Mouse (Mus musculus): ENCODE results near the gene Igfbp4. TPM values are rescaled to one million over a fixed set of nuclear protein-coding genes. Genes with fewer than 3 reads are reported as not detected.

Gene Igfbp4
- polyA plus RNA-seq, 1 experiment from 2014 or later: 584 TPM

- H3K27ac ChIP-seq: no peak overlapping the region
- H3K4me3 ChIP-seq (replicated peaks; ENCODE audit: low read depth, low read length): no peak overlapping the region
- no peaks in the 10 kb centered on the region for H3K27me3 ChIP-seq (ENCODE audit: insufficient read depth, low read length)
- TF ChIP-seq CTCF (IDR thresholded peaks at IDR 0.05; ENCODE audit: low read depth): no peak
- DNase-seq (ENCODE audit: low spot score): peak; percentile 31
- 19% methylated on average over 6 of the region's 6 CpGs for WGBS
- no peaks in the 10 kb centered on the region for H3K4me1 ChIP-seq (replicated peaks; ENCODE audit: insufficient read depth, low read length)
- H3K9ac ChIP-seq (ENCODE audit: low read depth, low read length): no peak overlapping the region
- H3K4me2 ChIP-seq (ENCODE audit: low read length): no peak overlapping the region
- H3K9me3 ChIP-seq (replicated peaks; ENCODE audit: low read length): no peaks in the 10 kb centered on the region
- 0 out of 2 replicates have a peak, but pooled peaks have one; percentile 23 for ATAC-seq (replicated peaks; ENCODE audit: low FRiP score, low read depth)
- no peaks in the 10 kb centered on the region for H3K36me3 ChIP-seq (ENCODE audit: insufficient read depth, low read length)
Measured at GRCm38 (mm10) chr11:99071866-99072265, 30.8 kb downstream of the Igfbp4 start.

- Histone ChIP-seq H3K9me3 (replicated peaks; ENCODE audit: low read length) (no peaks in the 10 kb centered on the region), H3K4me2 (ENCODE audit: low read length) (no peak overlapping the region)
- DNase-seq (ENCODE audit: low spot score): no peak
Measured at GRCm38 (mm10) chr11:99073781-99074180, 32.7 kb downstream of the Igfbp4 start.

DNA sequence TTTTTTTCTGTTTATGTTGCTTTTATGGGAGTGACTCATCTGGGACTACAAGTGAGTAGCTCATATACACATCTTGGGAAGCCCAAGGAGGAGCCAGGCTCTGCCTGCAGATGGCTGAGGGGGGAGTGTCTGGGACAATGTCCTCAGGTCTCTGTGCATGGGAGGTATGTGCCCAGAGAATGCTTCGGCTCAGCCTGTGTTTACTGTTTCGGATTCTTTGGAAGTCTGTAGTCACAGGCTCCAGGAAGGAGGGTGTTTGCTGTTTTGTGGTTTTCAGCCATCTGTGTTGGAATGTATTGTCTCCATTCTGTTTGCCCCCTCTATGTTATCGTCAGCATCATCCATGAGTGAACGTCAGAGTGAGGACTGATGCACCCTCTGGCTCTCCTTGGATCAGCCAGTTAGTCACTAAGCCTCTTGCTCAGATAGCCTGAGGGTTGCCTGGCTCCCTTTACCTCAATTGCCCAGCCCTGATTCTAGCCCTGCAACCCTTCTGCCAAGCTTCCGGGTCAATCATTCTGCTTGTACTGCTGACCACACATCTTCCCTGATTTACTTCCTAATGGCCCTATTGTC, 35.8 kb downstream of the Igfbp4 start:
- H3K4me2 ChIP-seq (ENCODE audit: low read length): no peak overlapping the region
- DNase-seq (ENCODE audit: low spot score) (no peak), ATAC-seq (replicated peaks; ENCODE audit: low FRiP score, low read depth) (no peak)
- WGBS: 76% methylated on average over 5 of the region's 5 CpGs
- no peak for TF ChIP-seq CTCF (IDR thresholded peaks at IDR 0.05; ENCODE audit: low read depth)
- H3K27ac ChIP-seq: no peak overlapping the region
- no peaks in the 10 kb centered on the region for H3K9me3 ChIP-seq (replicated peaks; ENCODE audit: low read length)
- H3K27me3 ChIP-seq (ENCODE audit: insufficient read depth, low read length): no peaks in the 10 kb centered on the region
- no peaks in the 10 kb centered on the region for H3K36me3 ChIP-seq (ENCODE audit: insufficient read depth, low read length)
- peaks cover 8% of the 10 kb centered on the region; the same call in 1 of the 2 replicates for H3K4me1 ChIP-seq (replicated peaks; ENCODE audit: insufficient read depth, low read length)
- H3K4me3 ChIP-seq (replicated peaks; ENCODE audit: low read depth, low read length): no peak overlapping the region
- H3K9ac ChIP-seq (ENCODE audit: low read depth, low read length): no peak overlapping the region

More at GRCm38 (mm10) chr11:99073781-99074180, 32.7 kb downstream of the Igfbp4 start:
- Histone ChIP-seq H3K36me3 (ENCODE audit: insufficient read depth, low read length) (no peaks in the 10 kb centered on the region), H3K27ac (no peak overlapping the region), H3K4me3 (replicated peaks; ENCODE audit: low read depth, low read length) (no peak overlapping the region), H3K4me1 (replicated peaks; ENCODE audit: insufficient read depth, low read length) (no peaks in the 10 kb centered on the region), H3K27me3 (ENCODE audit: insufficient read depth, low read length) (no peaks in the 10 kb centered on the region), H3K9ac (ENCODE audit: low read depth, low read length) (no peak overlapping the region)
- ATAC-seq (replicated peaks; ENCODE audit: low FRiP score, low read depth): no peak
- 51% methylated on average over 5 of the region's 5 CpGs for WGBS
- TF ChIP-seq CTCF (IDR thresholded peaks at IDR 0.05; ENCODE audit: low read depth): no peak

- Histone ChIP-seq H3K4me1 (replicated peaks; ENCODE audit: insufficient read depth, low read length) (peaks cover 8% of the 10 kb centered on the region; the same call in 1 of the 2 replicates), H3K9me3 (replicated peaks; ENCODE audit: low read length) (no peaks in the 10 kb centered on the region), H3K4me2 (ENCODE audit: low read length) (no peak overlapping the region), H3K4me3 (replicated peaks; ENCODE audit: low read depth, low read length) (no peak overlapping the region), H3K27me3 (ENCODE audit: insufficient read depth, low read length) (no peaks in the 10 kb centered on the region), H3K9ac (ENCODE audit: low read depth, low read length) (no peak overlapping the region), H3K36me3 (ENCODE audit: insufficient read depth, low read length) (no peaks in the 10 kb centered on the region), H3K27ac (no peak overlapping the region)
- DNase-seq (ENCODE audit: low spot score) (no peak), ATAC-seq (replicated peaks; ENCODE audit: low FRiP score, low read depth) (no peak)
- 80% methylated on average over 8 of the region's 8 CpGs for WGBS
- TF ChIP-seq CTCF (IDR thresholded peaks at IDR 0.05; ENCODE audit: low read depth): no peak
Measured at GRCm38 (mm10) chr11:99077869-99078268, 36.8 kb downstream of the Igfbp4 start.

DNA sequence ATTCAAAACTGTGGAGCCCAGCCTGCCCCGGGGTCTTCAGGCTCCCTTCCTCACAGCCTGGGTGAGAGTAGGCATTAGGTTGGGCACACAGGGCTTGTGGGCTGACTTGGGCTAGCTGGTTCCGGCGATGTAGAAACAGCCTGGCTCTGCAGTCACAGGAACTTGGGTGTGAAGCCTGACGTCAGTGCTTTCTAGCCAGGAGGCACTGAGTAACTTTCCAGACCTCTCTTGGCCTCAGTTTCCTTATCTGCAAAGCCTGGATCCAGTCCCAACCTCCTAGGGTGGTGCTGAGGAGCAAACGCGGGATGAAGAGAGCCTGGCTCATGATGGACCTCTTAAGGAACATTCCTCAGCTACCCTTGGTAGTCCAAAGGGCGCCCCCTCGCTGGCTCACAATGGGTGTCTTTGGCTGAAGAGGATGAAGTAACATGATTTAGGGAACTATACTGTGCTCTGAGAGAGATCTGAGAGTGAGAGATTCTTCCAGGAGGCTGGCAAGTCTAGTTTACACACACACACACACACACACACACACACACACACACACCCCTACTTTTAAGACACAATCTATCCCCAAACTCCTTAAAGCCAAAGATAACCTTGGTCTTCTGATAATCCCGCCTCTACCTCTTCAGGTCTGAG, 40.0 kb downstream of the Igfbp4 start:
- Histone ChIP-seq H3K27me3 (ENCODE audit: insufficient read depth, low read length) (no peaks in the 10 kb centered on the region), H3K9me3 (replicated peaks; ENCODE audit: low read length) (no peaks in the 10 kb centered on the region), H3K4me3 (replicated peaks; ENCODE audit: low read depth, low read length) (no peak overlapping the region), H3K4me2 (ENCODE audit: low read length) (no peak overlapping the region), H3K9ac (ENCODE audit: low read depth, low read length) (no peak overlapping the region), H3K4me1 (replicated peaks; ENCODE audit: insufficient read depth, low read length) (peaks cover 8% of the 10 kb centered on the region; the same call in 1 of the 2 replicates), H3K27ac (no peak overlapping the region), H3K36me3 (ENCODE audit: insufficient read depth, low read length) (no peaks in the 10 kb centered on the region)
- TF ChIP-seq CTCF (IDR thresholded peaks at IDR 0.05; ENCODE audit: low read depth): no peak
- ATAC-seq (replicated peaks; ENCODE audit: low FRiP score, low read depth): no peak
- no peak for DNase-seq (ENCODE audit: low spot score)
- 77% methylated on average over 9 of the region's 9 CpGs for WGBS

GRCm38 (mm10) chr11:99081566-99081965, 40.5 kb downstream of the Igfbp4 start:
- TF ChIP-seq CTCF (IDR thresholded peaks at IDR 0.05; ENCODE audit: low read depth): no peak
- ATAC-seq (replicated peaks; ENCODE audit: low FRiP score, low read depth): no peak
- no peak overlapping the region for H3K27ac ChIP-seq

More at GRCm38 (mm10) chr11:99081566-99081965, 40.5 kb downstream of the Igfbp4 start:
- 37% methylated on average over 3 of the region's 3 CpGs for WGBS
- no peak for DNase-seq (ENCODE audit: low spot score)
- no peaks in the 10 kb centered on the region for H3K36me3 ChIP-seq (ENCODE audit: insufficient read depth, low read length)
- H3K4me1 ChIP-seq (replicated peaks; ENCODE audit: insufficient read depth, low read length): peaks cover 8% of the 10 kb centered on the region; the same call in 1 of the 2 replicates
- H3K4me2 ChIP-seq (ENCODE audit: low read length): no peak overlapping the region
- H3K27me3 ChIP-seq (ENCODE audit: insufficient read depth, low read length): no peaks in the 10 kb centered on the region
- no peak overlapping the region for H3K9ac ChIP-seq (ENCODE audit: low read depth, low read length)
- H3K9me3 ChIP-seq (replicated peaks; ENCODE audit: low read length): no peaks in the 10 kb centered on the region
- H3K4me3 ChIP-seq (replicated peaks; ENCODE audit: low read depth, low read length): no peak overlapping the region

All from kidney, postnatal 0 days (tissue).